Mouse (Mus musculus): ENCODE measurements around the gene Asic5. TPM values are rescaled to one million over a fixed set of nuclear protein-coding genes. Genes with fewer than 3 reads are reported as not detected.

Gene Asic5
- polyA plus RNA-seq, 1 experiment from 2014 or later: 1.3 TPM

DNA sequence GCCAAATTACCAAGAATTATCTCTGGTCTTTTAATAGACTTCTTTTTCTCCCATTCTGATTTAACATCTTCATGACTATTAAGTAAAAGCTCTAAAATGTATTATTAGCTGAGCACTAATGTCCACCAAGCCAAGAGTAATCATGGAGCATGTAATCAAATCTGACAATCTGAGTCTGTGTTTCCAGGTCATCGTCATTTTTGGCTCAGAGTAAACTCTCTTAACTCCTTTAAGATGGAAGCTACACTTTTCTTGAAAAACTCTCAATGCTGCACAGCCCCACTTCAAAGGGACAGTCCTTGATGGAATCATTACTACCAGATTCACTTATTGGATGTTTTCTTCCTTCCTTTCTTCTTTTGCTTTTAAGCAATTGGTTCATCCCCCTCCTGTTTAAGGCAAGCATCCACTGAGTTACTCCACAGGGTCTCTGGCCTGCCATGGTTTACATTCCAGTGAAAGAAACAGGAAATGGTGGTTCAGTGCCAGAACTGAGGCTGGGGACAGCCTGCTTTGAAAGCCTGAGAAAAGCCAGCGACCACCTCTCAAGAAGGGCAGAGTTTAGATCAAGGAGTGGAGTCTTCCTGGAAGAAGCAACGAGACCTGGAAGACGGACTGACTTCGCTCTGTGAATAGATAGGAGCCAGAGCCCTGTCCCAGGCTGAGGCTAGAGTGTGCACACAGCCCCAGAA is 72.3 kb downstream of the Asic5 start:
- no peaks in the 10 kb centered on the region for H3K36me3 ChIP-seq (ENCODE audit: control insufficient read depth, insufficient read depth)
- H3K4me3 ChIP-seq (ENCODE audit: low read depth, low read length): no peak overlapping the region
- no peak for ATAC-seq
- 39% methylated on average over 5 of the region's 5 CpGs for WGBS
- no peak overlapping the region for H3K4me2 ChIP-seq (replicated peaks; ENCODE audit: low read depth)
- no peak for TF ChIP-seq CTCF (IDR thresholded peaks at IDR 0.05; ENCODE audit: low read depth)
- H3K27ac ChIP-seq (ENCODE audit: low read depth, low read length): peak overlapping the region; percentile 11; the same call in 1 of the 2 replicates
- H3K27me3 ChIP-seq (replicated peaks; ENCODE audit: control insufficient read depth, insufficient read depth, low read length): no peaks in the 10 kb centered on the region
- H3K9me3 ChIP-seq (ENCODE audit: control insufficient read depth): no peaks in the 10 kb centered on the region
- no peak overlapping the region for H3K9ac ChIP-seq (ENCODE audit: low read depth, low read length)
- no peaks in the 10 kb centered on the region for H3K4me1 ChIP-seq (replicated peaks; ENCODE audit: control insufficient read depth, insufficient read depth, low read length)

DNA sequence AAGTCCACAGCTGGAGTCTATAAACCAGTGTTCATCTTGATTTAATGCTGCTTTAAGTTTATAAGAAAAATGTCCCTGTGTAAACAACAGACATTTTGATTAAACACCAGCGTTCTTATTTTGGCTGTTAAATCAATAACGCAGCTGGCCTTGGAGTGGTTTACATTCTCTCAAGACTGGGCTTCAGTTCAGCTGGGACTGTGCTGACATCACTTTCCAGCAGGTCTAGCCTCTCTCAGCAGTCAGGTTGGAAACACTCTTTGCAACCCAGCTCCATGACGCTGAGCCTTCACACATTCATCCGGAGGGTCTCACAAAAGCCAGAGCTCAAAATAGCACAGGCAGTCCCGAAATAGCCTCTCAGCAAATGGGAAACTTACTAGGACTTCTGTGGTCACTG is 75.1 kb downstream of the Asic5 start:
- H3K9ac ChIP-seq (ENCODE audit: low read depth, low read length): no peak overlapping the region
- 34% methylated on average over 5 of the region's 5 CpGs for WGBS
- no peak overlapping the region for H3K4me3 ChIP-seq (ENCODE audit: low read depth, low read length)
- H3K27ac ChIP-seq (ENCODE audit: low read depth, low read length): no peak overlapping the region
- no peaks in the 10 kb centered on the region for H3K27me3 ChIP-seq (replicated peaks; ENCODE audit: control insufficient read depth, insufficient read depth, low read length)
- H3K9me3 ChIP-seq (ENCODE audit: control insufficient read depth): no peaks in the 10 kb centered on the region
- no peaks in the 10 kb centered on the region for H3K4me1 ChIP-seq (replicated peaks; ENCODE audit: control insufficient read depth, insufficient read depth, low read length)
- H3K4me2 ChIP-seq (replicated peaks; ENCODE audit: low read depth): no peak overlapping the region
- TF ChIP-seq CTCF (IDR thresholded peaks at IDR 0.05; ENCODE audit: low read depth): no peak
- no peak for ATAC-seq
- no peaks in the 10 kb centered on the region for H3K36me3 ChIP-seq (ENCODE audit: control insufficient read depth, insufficient read depth)

DNA sequence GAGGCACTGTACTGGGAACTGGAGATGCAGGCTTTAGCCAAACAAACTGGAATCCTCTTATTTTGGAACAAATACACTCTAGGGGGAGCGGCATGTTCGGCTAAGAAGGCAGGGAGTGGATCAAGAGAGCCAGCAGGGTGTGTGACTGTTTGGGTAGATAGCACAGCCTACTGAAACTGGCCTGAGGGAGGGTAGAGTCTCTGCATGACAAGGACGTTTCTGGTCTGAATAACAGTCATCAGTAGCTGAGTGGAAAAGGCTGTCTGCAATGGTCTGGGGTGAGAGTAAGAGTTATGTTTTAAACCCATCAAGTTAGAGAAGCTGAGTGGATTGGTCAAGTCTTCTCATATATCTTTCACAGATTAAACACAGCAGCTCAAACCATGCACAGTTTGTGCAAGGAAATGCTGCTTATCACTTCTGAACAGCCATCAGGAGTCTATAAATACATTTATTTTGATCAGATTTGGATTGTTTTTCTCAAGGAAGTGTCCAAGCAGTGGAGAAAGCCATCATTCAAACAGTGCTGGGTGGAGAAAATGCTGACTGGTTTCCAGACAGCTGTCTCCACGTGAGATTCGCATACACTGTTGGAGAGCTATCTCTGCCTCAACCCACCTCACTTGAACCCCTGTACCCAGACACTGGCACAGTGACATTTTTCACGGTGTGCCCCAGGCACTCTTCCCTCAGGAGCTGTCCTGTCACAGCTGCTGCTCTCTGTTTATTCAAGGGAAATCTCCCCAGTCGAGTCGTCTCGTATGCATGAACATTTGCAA is 79.5 kb downstream of the Asic5 start:
- ATAC-seq: no peak
- no peak overlapping the region for H3K4me3 ChIP-seq (ENCODE audit: low read depth, low read length)
- H3K27me3 ChIP-seq (replicated peaks; ENCODE audit: control insufficient read depth, insufficient read depth, low read length): no peaks in the 10 kb centered on the region
- H3K27ac ChIP-seq (ENCODE audit: low read depth, low read length): no peak overlapping the region
- WGBS: 36% methylated on average over 9 of the region's 9 CpGs
- H3K9me3 ChIP-seq (ENCODE audit: control insufficient read depth): no peaks in the 10 kb centered on the region
- no peaks in the 10 kb centered on the region for H3K36me3 ChIP-seq (ENCODE audit: control insufficient read depth, insufficient read depth)
- H3K9ac ChIP-seq (ENCODE audit: low read depth, low read length): no peak overlapping the region
- H3K4me2 ChIP-seq (replicated peaks; ENCODE audit: low read depth): no peak overlapping the region
- H3K4me1 ChIP-seq (replicated peaks; ENCODE audit: control insufficient read depth, insufficient read depth, low read length): no peaks in the 10 kb centered on the region
- peak; percentile 34; the same call in 1 of the 2 replicates for TF ChIP-seq CTCF (IDR thresholded peaks at IDR 0.05; ENCODE audit: low read depth)

DNA sequence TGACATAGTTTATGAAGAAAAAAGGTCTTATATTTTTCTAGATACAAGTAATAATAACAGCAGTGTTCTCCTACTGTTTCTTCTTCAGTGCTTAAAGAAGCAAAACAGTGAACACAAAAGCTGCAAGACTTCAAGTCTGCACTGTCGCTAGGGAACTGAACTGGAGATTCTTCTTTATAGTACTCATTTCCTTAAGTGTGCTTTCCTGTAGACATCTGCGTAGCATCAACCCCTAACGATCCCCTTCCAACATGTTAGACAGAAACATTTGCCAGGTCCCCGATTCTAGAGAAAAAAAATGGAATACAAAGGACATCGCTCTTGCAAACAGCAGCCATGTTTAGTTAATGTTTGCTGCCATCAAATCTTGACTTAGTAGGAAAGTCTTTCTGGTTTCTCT is 85.7 kb downstream of the Asic5 start:
- H3K27ac ChIP-seq (ENCODE audit: low read depth, low read length): no peak overlapping the region
- H3K27me3 ChIP-seq (replicated peaks; ENCODE audit: control insufficient read depth, insufficient read depth, low read length): no peaks in the 10 kb centered on the region
- H3K9ac ChIP-seq (ENCODE audit: low read depth, low read length): no peak overlapping the region
- no peaks in the 10 kb centered on the region for H3K9me3 ChIP-seq (ENCODE audit: control insufficient read depth)
- no peaks in the 10 kb centered on the region for H3K36me3 ChIP-seq (ENCODE audit: control insufficient read depth, insufficient read depth)
- H3K4me1 ChIP-seq (replicated peaks; ENCODE audit: control insufficient read depth, insufficient read depth, low read length): no peaks in the 10 kb centered on the region
- H3K4me2 ChIP-seq (replicated peaks; ENCODE audit: low read depth): no peak overlapping the region
- no peak for ATAC-seq
- WGBS: 55% methylated on average over 5 of the region's 5 CpGs
- H3K4me3 ChIP-seq (ENCODE audit: low read depth, low read length): no peak overlapping the region
- no peak for TF ChIP-seq CTCF (IDR thresholded peaks at IDR 0.05; ENCODE audit: low read depth)

Other genes with a start within 250 kb of the Asic5 start
- gene Ctso, start 49.7 kb upstream of the Asic5 start, polyA plus RNA-seq (2015; fragmentation: Nextera tagmentation; extraction: Ambion mirVana): 51.9 and 60.9 TPM in 2 replicates
- gene Tdo2, start 6.1 kb upstream of the Asic5 start, polyA plus RNA-seq (2015; fragmentation: Nextera tagmentation; extraction: Ambion mirVana): 0.68 and 1.0 TPM in 2 replicates
- 23.3 and 24.8 TPM in 2 replicates for gene Gucy1b1, start 92.4 kb downstream of the Asic5 start, polyA plus RNA-seq (2015; fragmentation: Nextera tagmentation; extraction: Ambion mirVana)
- gene Gucy1a1, start 163.5 kb downstream of the Asic5 start, polyA plus RNA-seq (2015; fragmentation: Nextera tagmentation; extraction: Ambion mirVana): 15.7 and 15.9 TPM in 2 replicates